Mouse (Mus musculus) layer of hippocampus, postnatal 14 days (tissue): ENCODE results near the gene Setd3. TPM values are rescaled to one million over a fixed set of nuclear protein-coding genes. Genes with fewer than 3 reads are reported as not detected.

ENCODE experiments used
- DNase-seq, 2 experiments: peaks; one replicate each; pipeline ENCODE4 v3.0.0; 2021 to 2022; ENCODE audit warnings: low spot score in 2 of 2, mixed read lengths in 1 of 2
- total RNA-seq, 2 experiments: library from RNA; stranded (reverse); gene quantifications; 2 replicates each; pipeline ENCODE4 v1.2.3; 2021

The Setd3 gene
- total RNA-seq, 2 experiments from 2014 or later = 113 to 116 TPM

GRCm38 (mm10) chr12:108078122-108078752 lies 100.9 kb downstream of the Setd3 start:
- peak in 1 of 2 experiments; percentile 77 for DNase-seq

DNA sequence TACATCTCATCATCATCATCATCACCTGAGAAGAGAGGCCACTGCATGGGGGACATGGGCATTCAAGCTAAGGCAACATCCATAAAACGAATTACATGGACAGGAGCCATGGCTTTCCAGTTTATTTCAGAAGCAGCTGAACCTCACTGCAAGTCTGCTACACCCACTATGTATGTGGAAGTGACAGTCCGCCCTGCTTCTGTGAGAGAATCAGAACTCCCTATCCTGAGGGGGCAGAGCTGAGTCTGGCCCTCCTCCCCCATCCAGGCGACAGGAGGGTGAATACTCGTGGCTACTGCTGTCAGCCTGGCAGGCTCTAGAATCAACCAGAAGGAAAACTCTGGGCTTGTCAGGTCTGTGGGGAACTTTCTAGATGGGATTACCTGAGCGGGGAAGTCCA lies 106.2 kb downstream of the Setd3 start:
- DNase-seq = no peak

DNA sequence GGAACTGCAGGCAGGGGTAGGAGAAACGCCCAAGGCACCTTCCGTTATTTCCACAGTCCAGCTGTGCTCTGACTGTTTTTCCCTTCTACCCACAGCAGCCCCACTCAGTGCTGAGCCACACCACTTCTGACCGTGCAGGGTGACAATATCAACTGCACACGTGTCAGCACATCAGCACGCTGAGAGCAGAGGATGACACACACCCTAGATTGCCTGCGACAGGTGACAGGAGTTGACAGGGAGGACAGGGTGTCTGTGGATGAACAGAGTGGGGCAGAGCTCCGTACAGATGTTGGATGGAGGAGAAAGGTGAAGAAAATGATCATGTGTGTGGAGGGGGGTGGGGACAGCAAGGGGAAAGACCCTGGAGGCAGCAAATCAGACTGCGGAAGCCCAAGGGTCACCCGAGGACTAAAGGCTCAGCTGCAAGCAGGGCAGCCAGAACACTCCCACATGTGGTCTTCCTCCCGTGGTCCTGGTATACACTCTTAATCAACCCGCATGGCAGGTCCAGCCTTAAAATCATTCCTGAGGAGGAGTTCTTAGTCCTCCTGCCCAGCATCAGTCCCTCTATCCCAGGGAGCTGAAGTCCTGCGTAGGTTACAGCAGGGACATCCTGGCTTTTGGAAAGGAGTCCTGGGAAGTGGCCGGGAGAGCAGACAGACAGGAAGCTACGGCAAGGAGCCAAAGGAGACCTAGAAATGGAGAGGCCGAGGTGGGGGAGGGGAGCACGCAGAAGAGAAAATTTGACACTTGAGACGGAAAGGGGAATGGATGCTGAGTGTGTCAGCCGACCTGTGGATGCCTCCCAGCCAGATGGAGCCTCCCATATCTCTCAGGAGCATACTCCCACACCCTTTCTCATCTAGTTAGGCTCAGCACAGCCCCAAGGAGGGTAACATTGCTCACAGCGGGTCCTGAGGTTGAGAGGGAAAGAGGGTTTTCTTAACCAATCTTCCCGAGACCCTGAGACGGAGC lies 108.1 kb downstream of the Setd3 start:
- DNase-seq = no peak

- DNase-seq = no peak
Observed at GRCm38 (mm10) chr12:108069504-108069903, 109.6 kb downstream of the Setd3 start.

- peak; percentile 46 to 57 for DNase-seq
Observed at GRCm38 (mm10) chr12:108067811-108068375, 111.2 kb downstream of the Setd3 start.

- DNase-seq = no peak
Observed at GRCm38 (mm10) chr12:108067231-108067630, 111.9 kb downstream of the Setd3 start.

GRCm38 (mm10) chr12:108064396-108064998 lies 114.6 kb downstream of the Setd3 start:
- DNase-seq = no peak

DNA sequence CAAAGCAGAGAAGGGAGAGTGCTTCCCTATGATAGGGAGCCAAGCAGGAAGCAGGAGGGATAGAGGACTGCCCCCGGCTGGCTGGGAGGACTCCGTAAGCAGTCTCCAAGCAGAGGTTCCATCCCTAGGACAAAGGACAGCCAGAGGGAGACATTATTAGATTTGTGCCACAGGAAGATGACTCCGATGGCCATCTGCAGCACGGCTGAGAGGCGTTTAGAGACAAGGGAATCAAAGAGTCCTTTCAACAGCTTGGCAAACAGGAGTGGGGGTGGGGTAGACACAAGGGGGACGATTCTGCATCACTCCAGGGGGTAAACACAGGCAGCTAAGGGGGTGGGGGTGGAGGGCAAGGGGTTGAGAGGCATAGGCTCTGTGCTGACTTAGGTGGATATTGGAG lies 115.1 kb downstream of the Setd3 start:
- no peak for DNase-seq

DNA sequence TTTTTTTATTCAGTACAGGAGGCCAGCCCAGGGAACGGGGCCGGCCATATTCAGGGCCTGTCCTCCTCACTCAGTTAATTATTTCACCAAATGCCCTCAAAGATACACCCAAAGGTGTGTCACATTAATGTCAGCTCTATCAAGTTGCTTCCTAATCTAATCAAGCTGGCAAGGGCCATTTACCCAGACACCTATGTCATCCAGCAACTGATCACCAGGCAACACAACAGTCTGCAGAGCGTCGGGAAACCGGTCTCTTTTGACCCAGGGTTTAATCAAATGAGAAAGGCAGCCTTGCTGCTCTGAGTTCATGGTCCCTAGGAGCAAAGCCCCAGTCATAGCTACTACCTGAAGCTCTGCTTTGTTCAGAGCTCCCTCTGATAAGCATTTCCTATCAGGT lies 117.0 kb downstream of the Setd3 start:
- no peak for DNase-seq

- no peak for DNase-seq
Observed at GRCm38 (mm10) chr12:108061661-108062060, 117.5 kb downstream of the Setd3 start.

Other genes starting within 250 kb of the Setd3 start
- 100 to 1,000 TPM; 108 to 112 TPM for gene Bcl11b, start 175.7 kb downstream of the Setd3 start, total RNA-seq
- 10 to 100 TPM; 28.1 to 32.0 TPM for gene Ccnk, start 265 bp upstream of the Setd3 start, total RNA-seq
- 10 to 100 TPM; 55.9 to 57.4 TPM for gene Ccdc85c, start 96.1 kb upstream of the Setd3 start, total RNA-seq
- 1 to 10 TPM; 4.1 to 5.2 TPM for gene Hhipl1, start 127.0 kb upstream of the Setd3 start, total RNA-seq
- gene Cyp46a1, start 155.1 kb upstream of the Setd3 start, total RNA-seq = 100 to 1,000 TPM; 122 to 136 TPM
- 10 to 100 TPM; 55.0 to 55.4 TPM for gene Eml1, start 191.6 kb upstream of the Setd3 start, total RNA-seq